ENCODE assay signal across 8 mouse cellular contexts in genomic region chr13:83738528-83738981, GRCm38 (mm10).
DNase-seq lines count a peak whose midpoint lies in the region; ATAC-seq and TF ChIP-seq lines count a peak whose summit lies in the region.

No protein-coding gene starts in this region.

- H3K9ac ChIP-seq in hindbrain, postnatal 0 days (replicated peaks; ENCODE audit: low read length), result peak overlapping the region; percentile 85
- peak overlapping the region; percentile 96 for H3K9ac ChIP-seq in midbrain, postnatal 0 days (replicated peaks; ENCODE audit: low read length, poor library complexity, severe bottlenecking)

- no peaks in the 10 kb centered on the region for H3K9me3 ChIP-seq in hindbrain, postnatal 0 days (ENCODE audit: low read length)
- no peaks in the 10 kb centered on the region for H3K9me3 ChIP-seq in midbrain, postnatal 0 days (ENCODE audit: low read length)

- H3K4me2 ChIP-seq in hindbrain, postnatal 0 days (ENCODE audit: low read depth, low read length), result peak overlapping the region; percentile 89
- H3K4me2 ChIP-seq in midbrain, postnatal 0 days (ENCODE audit: low read depth, low read length, poor library complexity, severe bottlenecking), result peak overlapping the region; percentile 82

- TF ChIP-seq POLR2A in lung, adult 2 months (IDR thresholded peaks at IDR 0.05; ENCODE audit: borderline replicate concordance, extremely low read depth, low read depth, low read length), result no peak
- no peak for TF ChIP-seq POLR2A in cortical plate, adult 2 months (IDR thresholded peaks at IDR 0.05; ENCODE audit: extremely low read depth, insufficient read depth, low read length)

- H3K27me3 ChIP-seq in hindbrain, postnatal 0 days (ENCODE audit: insufficient read depth, low read length), result no peaks in the 10 kb centered on the region
- no peaks in the 10 kb centered on the region for H3K27me3 ChIP-seq in midbrain, postnatal 0 days (ENCODE audit: insufficient read depth, low read length)

- no peak for TF ChIP-seq CTCF in lung, adult 2 months (IDR thresholded peaks at IDR 0.05; ENCODE audit: insufficient read depth, low read length)
- TF ChIP-seq CTCF in cortical plate, adult 2 months (IDR thresholded peaks at IDR 0.05; ENCODE audit: extremely low read depth, insufficient read depth, low read length), result no peak
- no peak for TF ChIP-seq CTCF in hindbrain, postnatal 0 days (IDR thresholded peaks at IDR 0.05; ENCODE audit: low read depth)
- no peak for TF ChIP-seq CTCF in midbrain, postnatal 0 days (IDR thresholded peaks at IDR 0.05)

- no peak for ATAC-seq in hindbrain, postnatal 0 days
- no peak for ATAC-seq in midbrain, postnatal 0 days (ENCODE audit: low FRiP score)

- 7% methylated on average over 12 of the region's 12 CpGs for WGBS in lung, adult 2 months
- 2% methylated on average over 12 of the region's 12 CpGs for WGBS in hindbrain, postnatal 0 days
- 3% methylated on average over 12 of the region's 12 CpGs for WGBS in midbrain, postnatal 0 days

- H3K27ac ChIP-seq in cortical plate, adult 2 months (ENCODE audit: insufficient read depth, low read length), result peak overlapping the region; percentile 92
- peak overlapping the region; percentile 97 for H3K27ac ChIP-seq in hindbrain, postnatal 0 days
- H3K27ac ChIP-seq in midbrain, postnatal 0 days (ENCODE audit: low read depth, low read length), result peak overlapping the region; percentile 96

- H3K4me1 ChIP-seq in lung, adult 2 months (ENCODE audit: control insufficient read depth, insufficient read depth, low read length), result peaks cover 3% of the 10 kb centered on the region; the same call in 1 of the 2 replicates
- H3K4me1 ChIP-seq in cortical plate, adult 2 months (ENCODE audit: control insufficient read depth, insufficient read depth, low read length), result peaks cover 1% of the 10 kb centered on the region; the same call in 1 of the 2 replicates
- no peaks in the 10 kb centered on the region for H3K4me1 ChIP-seq in hindbrain, postnatal 0 days (ENCODE audit: insufficient read depth, low read length)
- no peaks in the 10 kb centered on the region for H3K4me1 ChIP-seq in midbrain, postnatal 0 days (ENCODE audit: insufficient read depth, low read length)

- DNase-seq in lung, adult 2 months, result no peak
- DNase-seq in lung, postnatal 10 days, result no peak
- DNase-seq in hindbrain, postnatal 0 days (ENCODE audit: low spot score), result peak; percentile 70
- DNase-seq in midbrain, postnatal 0 days (ENCODE audit: low spot score), result peak; percentile 61
- no peak for DNase-seq in spleen, postnatal 36 days (ENCODE audit: low spot score in 2 of 2)
- no peak for DNase-seq in adrenal gland, adult 18-20 months (ENCODE audit: low spot score in 2 of 2)
- DNase-seq in lung, postnatal 36 days, result no peak

- peak overlapping the region; percentile 28 for H3K4me3 ChIP-seq in lung, adult 2 months (replicated peaks; ENCODE audit: extremely low read depth, low read depth, low read length)
- peak overlapping the region; percentile 52 for H3K4me3 ChIP-seq in cortical plate, adult 2 months (ENCODE audit: insufficient read depth, low read length)
- peak overlapping the region; percentile 62 for H3K4me3 ChIP-seq in hindbrain, postnatal 0 days (ENCODE audit: low read length)
- peak overlapping the region; percentile 52 for H3K4me3 ChIP-seq in midbrain, postnatal 0 days (ENCODE audit: low read depth, low read length)

- peaks cover 5% of the 10 kb centered on the region; the same call in 1 of the 2 replicates for H3K36me3 ChIP-seq in hindbrain, postnatal 0 days (ENCODE audit: insufficient read depth, low read length)
- peaks cover 10% of the 10 kb centered on the region; the same call in 1 of the 2 replicates for H3K36me3 ChIP-seq in midbrain, postnatal 0 days (ENCODE audit: insufficient read depth, low read length)

Comparison
In these comparisons a context has a peak if more than half of its experiments do, and no peak if none do; other contexts are left out.
1. DNase-seq: peak in hindbrain, postnatal 0 days (single experiment) and midbrain, postnatal 0 days (single experiment); none in lung, adult 2 months (single experiment), lung, postnatal 10 days (single experiment), spleen, postnatal 36 days (0 of 2), adrenal gland, adult 18-20 months (0 of 2) and lung, postnatal 36 days (single experiment).
2. Peak in every context shown above with its lines, with median percentiles within 50 percentile points of each other: H3K4me3 ChIP-seq and H3K27ac ChIP-seq.